Mouse (Mus musculus): ENCODE measurements at regions not wholly inside any gene's neighbourhood (a gene's known extent, or its start where the extent isn't known, plus 50 kb on each side); places are given as distances from the start of the nearest gene placed in this dataset.

DNA sequence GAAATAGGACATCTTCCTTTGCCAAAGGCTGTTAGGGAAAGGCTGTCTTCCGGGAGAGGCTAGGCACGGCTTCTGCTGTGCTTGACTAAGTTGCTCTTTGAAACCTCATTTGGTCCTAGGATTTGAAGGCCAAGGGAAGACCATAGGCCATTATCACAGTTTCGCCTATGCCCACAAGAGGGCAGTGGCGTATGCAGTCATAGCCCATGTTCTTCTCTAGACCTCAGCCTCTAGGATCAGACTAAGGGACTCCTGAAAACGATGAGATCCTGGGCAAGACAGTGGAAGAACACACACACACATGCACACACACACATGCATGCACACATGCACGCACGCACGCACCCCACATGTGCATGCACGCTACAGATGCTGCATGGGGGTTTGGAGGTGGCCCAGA is 87.5 kb upstream of the Usp24 start:
- DNase-seq (ENCODE audit: low spot score in 2 of 2) = peak; percentile 65 to 82

DNA sequence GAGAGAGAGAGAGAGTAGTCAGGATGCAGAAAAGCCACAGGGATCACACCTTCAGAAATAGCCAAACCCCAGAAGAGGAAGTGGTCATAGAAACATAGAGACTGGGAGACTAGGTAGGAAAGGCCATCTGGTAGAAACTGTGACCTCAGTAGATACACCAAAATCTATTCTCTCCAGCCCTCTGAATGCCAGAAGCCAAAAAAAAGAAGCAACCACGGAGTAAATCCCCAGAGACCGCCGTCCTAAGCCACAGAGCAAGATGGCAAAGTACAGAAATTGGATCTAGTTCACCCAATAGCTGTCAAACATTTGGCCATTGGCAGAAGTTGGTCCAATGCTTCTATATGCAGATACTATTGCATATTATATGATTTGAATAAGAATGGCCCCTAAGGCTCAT is 86.5 kb upstream of the Usp24 start:
- no peak for DNase-seq (ENCODE audit: low spot score in 2 of 2)

DNA sequence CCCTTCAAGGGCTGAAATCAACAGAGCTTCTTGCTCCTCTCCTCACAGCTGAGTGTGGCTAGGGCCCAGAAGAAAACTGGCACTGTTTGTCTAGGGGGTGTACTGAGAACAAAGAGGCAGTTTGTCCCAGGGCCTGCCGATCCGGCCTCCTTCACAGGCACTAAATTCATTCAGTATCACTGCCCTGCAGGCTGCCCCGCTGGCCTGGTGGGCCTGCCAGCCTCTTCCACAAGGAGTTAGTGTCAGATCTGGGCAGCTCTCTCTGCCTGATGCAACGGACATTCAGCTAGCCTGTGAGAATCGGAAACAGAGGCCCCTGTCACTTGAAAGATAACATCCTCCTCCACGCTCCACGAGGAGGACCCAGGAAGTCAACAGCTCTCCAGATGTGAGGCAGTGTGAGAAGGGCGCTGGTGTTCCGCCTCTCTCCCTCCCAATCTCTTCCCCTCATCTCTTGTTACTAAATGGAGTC is 83.5 kb upstream of the Usp24 start:
- peak in 1 of 2 experiments; percentile 53 for DNase-seq (ENCODE audit: low spot score in 2 of 2)

DNA sequence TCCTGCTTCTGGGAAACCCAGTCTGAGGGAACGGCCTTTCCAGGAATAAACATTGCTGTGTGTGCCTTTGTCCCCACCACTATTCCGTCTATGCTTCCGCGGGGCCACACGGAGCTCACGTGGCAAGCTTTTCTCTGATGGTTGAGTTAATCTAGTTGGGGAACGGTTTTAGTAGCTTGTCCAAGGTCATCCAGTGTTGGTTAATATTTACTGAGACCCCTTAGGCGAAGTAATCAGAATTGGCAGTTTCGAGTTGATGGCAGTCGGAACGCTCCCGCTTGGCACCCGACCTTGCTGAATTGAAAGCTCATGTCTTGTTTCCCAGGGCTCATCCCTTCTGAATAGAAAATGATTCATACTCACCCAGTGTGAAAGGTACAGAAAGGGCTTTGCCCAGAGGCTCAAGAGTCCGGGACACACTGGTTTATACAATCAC is 71.6 kb upstream of the Usp24 start:
- no peak for DNase-seq (ENCODE audit: low spot score in 2 of 2)

DNA sequence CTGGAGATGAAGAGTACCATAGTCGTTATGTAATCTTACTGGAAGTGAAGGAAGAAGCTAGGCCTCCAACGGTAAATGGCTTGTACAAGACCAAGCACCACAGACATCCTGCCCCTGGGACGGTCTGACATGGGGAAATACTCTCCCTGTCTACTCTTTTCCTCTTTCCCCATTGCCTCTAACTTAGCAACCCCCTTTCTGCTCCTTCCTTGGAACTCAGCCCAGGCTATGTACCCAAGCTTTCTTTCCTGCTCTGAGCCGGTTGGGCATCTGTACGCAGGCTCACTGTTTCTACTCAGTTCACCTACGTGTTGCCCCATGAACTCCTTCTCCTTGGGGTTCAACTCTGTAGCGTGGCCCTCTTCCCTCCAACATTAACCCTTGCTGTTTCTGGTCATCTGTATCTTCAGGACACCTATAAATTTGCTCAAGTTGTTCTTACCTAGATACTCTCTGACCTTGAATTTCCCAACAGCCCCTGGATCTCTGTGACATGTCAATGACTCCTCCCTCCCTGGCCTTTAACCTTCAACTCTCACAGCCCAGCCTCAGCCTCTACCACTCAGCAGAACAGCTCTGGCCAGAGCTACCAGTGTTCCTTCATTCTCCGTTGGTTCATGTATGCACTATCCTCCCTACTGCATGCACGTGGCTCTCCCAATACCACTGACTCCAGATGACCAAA is 71.0 kb upstream of the Usp24 start:
- DNase-seq (ENCODE audit: low spot score in 2 of 2) = no peak

DNA sequence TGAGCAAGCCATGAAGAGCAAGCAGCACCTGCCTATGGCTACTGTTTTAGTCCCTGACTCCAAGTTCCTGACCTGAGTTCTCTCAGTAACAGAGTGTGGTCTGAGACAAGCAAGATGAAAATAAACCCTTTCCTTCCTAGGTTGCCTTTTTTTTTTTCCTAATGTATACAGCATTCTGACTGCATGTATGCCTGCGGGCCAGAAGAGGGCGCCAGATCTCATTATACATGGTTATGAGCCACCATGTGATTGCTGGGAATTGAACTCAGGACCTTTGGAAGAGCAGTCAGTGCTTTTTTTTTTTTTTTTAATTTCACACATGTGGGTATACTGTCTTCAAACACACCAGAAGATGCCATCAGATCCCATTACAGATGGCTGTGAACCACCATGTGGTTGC is 69.3 kb upstream of the Usp24 start:
- DNase-seq (ENCODE audit: low spot score in 2 of 2) = no peak

DNA sequence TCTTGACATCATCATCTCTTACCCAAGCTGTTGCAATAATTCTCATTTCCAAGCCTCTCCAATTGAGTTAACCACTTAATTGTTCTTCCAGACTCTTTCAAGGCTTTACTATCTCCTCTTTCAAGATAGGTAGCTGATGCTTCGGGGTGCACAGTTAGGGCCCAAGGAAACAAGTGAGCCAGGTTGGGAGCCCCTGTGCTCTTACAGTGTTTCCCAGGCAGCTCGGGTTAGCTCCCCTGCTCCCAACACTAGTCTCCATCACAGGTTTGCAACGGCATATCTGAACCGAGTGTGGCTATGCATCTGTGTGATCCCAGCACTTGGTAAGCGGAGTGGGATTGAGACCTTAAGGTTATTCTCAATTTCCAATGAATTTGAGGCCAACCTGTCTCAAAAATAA is 68.6 kb upstream of the Usp24 start:
- no peak for DNase-seq (ENCODE audit: low spot score in 2 of 2)

DNA sequence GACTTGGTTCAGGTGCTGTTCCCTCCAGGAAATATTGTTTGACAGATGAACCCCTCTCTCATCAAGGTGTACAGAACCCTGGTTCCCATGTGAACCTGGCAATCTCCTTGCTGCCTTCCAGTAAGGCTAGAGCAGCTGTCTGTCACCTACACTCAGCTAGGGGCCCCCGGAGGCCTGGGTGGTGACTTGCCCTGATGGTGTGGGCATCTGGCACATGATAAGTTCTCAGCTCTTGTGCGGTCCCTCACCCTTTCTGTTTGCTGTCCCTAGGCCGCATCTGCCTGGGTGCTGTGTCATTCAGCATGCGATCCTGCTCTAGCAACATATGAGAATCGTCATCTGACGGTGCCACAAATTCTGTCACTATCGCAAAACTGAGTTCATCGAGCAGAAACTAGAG is 67.7 kb upstream of the Usp24 start:
- DNase-seq (ENCODE audit: low spot score in 2 of 2) = no peak

DNA sequence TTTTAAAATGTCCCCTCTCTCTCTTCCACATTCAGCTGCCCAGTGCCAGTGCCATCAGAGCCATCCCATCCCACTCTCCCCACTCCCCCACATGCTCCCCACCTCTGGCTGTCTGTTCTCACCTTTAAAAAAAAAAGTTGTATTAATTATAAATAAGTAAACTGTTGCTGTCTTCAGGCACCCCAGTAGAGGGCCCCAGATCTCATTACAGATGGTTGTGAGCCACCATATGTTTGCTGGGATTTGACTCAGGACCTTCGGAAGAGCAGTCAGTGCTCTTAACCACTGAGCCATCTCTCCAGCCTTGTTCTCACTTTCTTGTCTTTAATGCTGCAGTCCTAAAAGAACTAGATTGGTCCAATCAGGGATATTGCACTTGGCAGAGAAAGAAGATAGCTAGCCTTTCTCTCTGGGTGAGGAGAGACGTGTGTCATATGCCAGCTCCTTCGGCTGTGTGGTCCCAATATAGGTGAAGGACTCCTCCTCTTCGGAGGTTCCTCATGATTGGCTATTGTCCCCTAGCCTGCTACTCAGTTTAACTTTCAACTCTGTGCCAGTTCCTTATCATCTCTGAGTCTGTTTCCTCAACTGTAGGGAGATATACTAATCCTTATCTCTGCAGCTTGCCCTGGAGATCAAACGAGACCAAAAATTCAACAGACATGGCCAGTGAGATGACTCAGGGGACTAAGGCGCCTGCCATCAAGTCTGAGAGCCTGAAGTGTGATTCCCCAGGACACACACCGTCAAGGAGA is 66.8 kb upstream of the Usp24 start:
- no peak for DNase-seq (ENCODE audit: low spot score in 2 of 2)

DNA sequence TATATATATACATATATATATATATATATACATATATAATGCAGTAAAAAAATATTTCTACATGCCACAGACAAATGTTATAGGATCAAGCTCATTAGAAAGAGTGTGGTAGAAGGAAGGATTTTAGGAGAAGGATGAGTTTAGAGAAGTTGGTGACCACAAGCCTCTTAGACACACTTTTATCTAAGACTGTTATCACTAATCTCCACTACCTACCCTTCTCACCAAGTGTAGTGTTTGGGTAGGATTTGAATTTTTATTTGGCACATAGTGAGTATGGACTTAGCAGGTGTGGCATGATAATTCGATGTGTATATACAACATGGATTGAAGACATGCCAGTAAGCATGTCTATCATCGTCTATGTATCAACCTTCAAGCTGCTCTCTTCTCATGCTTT is 66.0 kb upstream of the Usp24 start:
- DNase-seq (ENCODE audit: low spot score in 2 of 2) = no peak

DNA sequence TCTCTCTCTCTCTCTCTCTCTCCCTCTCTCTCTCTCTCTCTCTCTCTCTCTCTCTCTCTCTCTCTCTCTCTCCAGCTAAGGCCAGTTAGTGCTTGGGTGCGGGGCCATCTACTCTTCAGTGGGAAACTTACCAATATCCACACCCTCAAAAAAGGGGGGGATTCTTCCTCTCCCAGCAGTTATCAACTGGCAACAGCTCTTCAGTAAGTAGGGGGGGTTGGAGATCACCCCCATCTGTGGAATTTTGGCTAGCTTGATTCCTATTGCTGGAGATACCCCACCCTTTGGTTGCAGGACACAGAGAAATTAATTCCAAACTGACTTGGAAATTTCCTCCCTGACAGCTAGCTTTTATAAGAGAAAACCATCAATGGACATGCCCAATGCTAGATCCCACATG is 64.6 kb upstream of the Usp24 start:
- DNase-seq (ENCODE audit: low spot score in 2 of 2) = no peak

DNA sequence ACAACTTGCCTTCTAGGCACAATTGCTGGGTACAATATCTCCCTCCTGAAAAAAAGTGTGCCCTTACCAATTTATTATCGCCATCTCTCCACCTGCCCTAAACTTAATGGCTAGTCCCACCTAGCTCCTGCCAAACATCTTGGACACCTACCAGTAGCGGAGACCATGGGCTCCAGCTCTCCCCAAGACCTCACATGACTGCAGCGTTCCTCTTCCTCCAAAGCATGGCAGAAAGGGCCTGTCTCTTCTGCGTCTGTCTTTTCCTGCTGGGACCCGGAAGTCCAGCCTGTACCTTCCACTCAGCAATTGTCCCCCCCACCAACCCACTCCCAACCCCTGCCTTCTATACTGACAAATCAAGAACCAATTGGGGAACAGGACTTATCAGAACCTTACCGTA is 63.1 kb upstream of the Usp24 start:
- no peak for DNase-seq (ENCODE audit: low spot score in 2 of 2)

DNA sequence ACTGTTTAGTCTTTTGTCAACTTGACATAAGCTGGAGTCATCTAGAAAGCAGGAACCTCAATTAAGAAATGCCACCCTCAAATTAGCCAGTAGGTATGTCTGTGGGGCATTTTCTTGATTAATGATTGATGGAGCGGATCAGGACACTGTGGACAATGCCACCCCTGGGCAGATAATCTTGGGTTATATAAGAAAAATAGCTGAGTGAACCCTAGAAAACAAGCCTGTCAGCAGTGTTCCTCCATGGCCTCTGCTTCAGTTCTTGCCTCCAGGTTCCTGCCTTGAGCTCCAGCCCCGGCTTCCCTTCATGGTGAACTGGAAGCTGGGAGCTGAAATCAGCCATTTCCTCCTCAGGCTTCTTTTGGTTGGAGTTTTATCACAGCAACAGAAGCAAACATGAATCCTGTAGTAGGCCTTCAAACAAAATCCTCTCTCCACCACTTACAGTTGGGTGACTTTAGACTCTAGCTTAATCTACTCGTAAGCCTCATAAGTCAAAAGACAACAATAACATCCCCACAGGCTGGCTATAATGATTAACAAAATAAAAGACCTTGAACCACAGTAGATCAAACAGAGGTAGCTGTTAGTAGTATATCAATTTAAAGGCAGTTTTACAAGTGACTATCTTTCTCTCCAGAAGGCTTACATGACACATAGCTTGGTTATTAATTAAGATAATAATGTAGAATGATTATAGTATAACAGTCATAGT is 61.1 kb upstream of the Usp24 start:
- no peak for DNase-seq (ENCODE audit: low spot score in 2 of 2)

DNA sequence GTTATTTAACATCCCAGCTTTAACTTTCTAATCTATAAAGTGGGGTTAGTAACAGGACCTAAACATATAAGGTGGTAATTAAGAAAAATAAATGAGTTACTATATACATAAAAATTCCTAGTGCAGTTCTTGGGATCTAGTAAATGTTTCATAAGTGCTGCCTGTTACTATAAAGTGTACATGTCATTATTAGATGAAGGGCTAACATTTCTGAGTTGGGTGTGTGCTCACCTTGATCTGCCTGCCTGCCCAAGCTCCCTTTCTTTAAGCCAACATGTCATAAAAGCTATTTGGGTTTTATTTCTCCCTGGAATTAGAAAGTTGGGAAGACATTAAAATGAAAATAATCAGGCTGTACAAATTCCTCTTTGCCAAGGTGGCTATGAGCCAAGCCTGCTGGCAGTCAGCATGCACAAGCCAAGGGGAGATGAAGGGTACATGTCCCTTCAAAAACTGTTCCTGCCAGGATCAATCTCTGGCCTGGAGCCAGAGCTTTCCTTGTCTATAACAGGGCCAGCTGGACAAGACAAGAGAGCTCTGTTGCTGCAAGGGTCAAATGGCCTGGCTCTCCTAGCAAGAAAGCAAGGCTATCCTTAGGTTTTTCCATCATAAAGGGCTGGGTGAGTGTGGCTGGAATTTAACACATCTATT is 59.9 kb upstream of the Usp24 start:
- peak; percentile 42 to 74 for DNase-seq (ENCODE audit: low spot score in 2 of 2)

DNA sequence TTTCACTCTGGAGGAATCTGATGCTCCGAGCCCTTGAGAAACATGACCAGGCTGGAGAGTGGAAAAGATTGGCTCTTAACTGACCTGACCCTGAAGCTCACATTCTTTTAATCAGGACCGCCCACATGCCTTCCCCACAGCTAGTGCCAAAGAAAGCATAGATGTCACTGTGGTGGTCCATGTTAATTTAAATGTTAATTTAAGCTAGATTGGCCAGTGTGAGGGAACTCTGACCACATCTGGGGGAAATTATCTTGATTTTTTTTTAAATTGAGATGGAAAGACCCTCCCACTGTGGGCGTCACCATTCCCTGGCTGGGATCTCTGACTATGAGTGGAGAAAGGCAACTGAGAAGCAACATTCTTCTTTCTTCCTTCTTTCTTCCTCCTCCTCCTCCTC is 54.6 kb upstream of the Usp24 start:
- DNase-seq (ENCODE audit: low spot score in 2 of 2) = no peak

DNA sequence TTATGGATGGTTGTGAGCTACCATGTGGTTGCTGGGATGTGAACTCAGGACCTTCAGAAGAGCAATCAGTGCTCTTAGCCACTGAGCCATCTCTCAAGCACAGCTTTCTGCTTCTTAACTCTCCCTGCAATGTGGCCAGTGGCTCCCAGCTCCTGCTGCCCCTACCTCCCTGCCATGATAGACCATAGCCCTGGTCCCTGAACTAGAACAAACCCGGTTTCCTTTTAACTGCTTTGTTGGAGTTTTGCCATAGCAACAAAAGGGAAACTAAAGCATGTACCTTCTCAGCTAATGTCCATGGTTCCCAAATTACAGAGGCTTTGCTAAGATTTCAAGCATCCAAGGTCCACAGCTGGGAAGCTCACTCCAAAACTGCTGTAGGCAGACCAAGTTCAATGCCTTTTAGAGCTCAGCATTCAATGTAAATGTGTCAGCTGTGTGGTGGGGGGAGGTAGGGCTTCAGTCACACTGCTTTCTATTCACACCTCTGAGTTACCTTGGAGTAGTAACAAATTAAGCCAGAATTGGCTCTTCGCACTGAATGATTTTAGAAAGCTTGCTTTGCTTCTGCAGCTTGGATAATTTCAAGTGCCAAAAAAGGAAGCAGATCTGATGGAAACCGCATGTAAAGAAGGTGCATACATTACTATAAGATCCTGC is 54.0 kb upstream of the Usp24 start:
- no peak for DNase-seq (ENCODE audit: low spot score in 2 of 2)

DNA sequence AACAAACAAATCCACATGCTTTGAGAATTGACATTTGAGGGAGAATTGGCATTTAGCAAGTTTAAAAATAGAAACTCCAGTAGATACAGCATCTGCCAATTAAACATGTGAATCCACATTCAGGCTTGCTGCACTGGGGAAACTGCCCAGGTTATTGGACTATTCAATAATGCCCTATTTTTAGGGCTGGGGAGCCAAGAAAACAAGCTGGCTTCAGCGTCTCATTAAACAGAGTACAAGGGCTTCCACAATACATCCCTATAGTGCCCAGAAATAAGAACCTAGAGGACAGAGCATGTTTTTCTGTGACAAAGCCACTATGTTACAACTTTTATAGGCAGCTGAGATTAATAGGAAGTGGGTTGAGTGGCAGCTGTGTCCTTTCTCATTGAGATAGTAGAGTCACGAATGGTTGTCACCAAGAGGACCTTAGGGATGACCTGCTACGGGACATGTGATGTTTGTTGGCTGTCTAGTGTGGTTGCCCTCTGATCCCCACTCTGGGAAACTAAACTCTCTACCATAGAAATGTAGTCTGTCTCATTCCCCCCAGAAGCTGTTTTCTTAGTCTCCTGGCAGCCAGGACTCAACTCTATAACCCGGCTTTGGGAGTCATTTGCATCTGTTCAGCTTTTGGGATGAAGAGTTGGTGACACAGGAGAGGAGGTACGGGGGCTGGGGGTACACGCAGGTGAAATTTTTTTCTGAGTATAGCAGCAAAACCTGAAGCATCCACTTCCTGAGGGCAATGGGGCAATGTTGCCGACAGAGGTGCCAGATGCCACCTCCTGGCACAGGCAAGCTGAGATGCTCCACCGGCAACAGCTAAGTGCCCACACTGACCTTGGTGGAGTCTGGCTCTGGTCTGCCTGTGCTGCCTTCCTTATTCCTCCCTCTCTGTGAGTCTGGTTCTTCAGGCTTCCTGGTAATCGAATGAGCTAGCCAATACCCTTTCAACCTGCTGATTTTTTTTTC is 53.0 kb upstream of the Usp24 start:
- no peak for DNase-seq (ENCODE audit: low spot score in 2 of 2)

All from cerebellum, postnatal 4 days (tissue).